Mouse (Mus musculus): ENCODE data around the gene Gse1. TPM values are rescaled to one million over a fixed set of nuclear protein-coding genes. Genes with fewer than 3 reads are reported as not detected.

The Gse1 gene
- polyA plus RNA-seq, 1 experiment, result 52.4 TPM

DNA sequence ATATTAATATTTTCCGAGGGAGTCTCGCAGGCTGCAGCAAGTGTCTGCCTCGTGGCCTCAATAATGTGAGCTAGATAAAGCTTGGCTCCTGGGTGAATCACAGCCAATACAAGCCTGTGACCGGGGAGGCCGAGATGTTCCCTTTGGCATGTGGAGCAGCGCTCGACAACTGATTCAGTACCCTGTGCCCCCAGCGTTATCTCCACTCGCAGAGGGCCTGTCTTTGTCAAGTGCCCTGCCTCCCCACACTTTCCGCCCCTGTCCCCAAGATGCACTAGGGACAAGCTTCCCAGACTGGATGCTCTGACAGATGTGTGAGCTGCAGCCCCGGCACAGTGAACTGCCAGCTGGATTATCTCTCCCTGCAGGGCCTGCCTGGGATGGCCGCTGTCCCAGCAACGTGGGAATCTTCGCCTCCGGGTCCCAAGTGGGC, 233.9 kb downstream of the Gse1 start:
- DNase-seq, result no peak
- 73% methylated on average over 15 of the region's 15 CpGs for WGBS
- Histone ChIP-seq H3K4me3 (replicated peaks; ENCODE audit: insufficient read depth, low read depth, low read length) (no peak overlapping the region), H3K4me1 (ENCODE audit: control insufficient read depth, insufficient read depth, low read length) (peaks cover 16% of the 10 kb centered on the region), H3K27me3 (ENCODE audit: control insufficient read depth, insufficient read depth, low read length) (no peaks in the 10 kb centered on the region), H3K27ac (ENCODE audit: insufficient read depth, low read length) (no peak overlapping the region)
- no peak for TF ChIP-seq CTCF (IDR thresholded peaks at IDR 0.05; ENCODE audit: borderline replicate concordance, insufficient read depth, low read depth, low read length)

DNA sequence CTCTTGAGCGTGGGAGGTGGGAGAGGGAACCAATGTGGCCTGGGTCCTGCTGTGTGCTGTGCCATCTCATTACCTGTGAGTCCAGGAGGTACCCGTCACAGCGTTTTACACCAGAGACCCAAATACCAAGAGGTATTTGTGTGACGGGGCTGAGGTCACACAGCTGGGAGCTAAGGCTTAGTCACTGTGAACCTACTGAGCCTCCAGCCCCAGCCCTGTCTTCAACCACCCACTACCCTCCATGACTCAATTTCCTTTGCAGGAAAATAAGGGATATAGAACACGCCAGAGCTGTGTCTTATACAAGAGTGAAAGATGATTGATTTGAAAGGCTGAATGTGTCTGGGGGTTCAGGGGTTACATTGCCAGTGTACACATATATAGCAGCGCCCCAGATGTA, 234.4 kb downstream of the Gse1 start:
- no peak overlapping the region for H3K4me3 ChIP-seq (replicated peaks; ENCODE audit: insufficient read depth, low read depth, low read length)
- H3K4me1 ChIP-seq (ENCODE audit: control insufficient read depth, insufficient read depth, low read length), result peaks cover 16% of the 10 kb centered on the region
- DNase-seq, result no peak
- no peak for TF ChIP-seq CTCF (IDR thresholded peaks at IDR 0.05; ENCODE audit: borderline replicate concordance, insufficient read depth, low read depth, low read length)
- TF ChIP-seq POLR2A (IDR thresholded peaks at IDR 0.05; ENCODE audit: borderline replicate concordance, insufficient read depth, low read length), result no peak
- 84% methylated on average over 6 of the region's 6 CpGs for WGBS
- H3K27ac ChIP-seq (ENCODE audit: insufficient read depth, low read length), result no peak overlapping the region
- H3K27me3 ChIP-seq (ENCODE audit: control insufficient read depth, insufficient read depth, low read length), result no peaks in the 10 kb centered on the region

DNA sequence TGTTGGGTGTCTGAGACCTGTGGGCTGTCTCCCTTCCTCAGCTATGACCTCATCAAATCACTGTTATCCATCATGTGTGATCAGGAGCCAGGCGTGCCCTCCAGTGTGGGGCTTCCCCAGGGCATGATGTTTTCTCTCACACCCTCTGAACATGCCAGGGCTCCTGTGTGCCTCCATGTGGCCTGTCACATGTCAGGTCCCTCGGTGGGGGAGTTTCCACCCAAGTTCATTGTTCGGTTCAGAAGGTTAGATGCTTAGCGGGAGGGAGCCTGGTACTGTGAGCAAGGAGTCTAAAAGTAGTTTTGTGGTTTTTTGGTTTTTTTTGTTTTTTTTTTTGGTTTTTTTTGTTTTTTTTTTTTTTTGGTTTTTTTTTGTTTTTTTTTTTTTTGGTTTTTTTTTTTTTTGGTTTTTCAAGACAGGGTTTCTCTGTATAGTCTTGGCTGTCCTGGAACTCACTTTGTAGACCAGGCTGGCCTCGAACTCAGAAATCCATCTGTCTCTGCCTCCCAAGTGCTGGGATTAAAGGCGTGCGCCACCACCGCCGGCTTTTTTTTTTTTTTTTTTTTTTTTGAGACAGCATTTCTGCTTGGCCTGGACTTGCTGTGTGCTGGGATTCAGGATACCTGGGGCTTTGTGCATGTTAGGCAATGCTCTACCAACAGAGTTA, 235.8 kb downstream of the Gse1 start:
- Histone ChIP-seq H3K27ac (ENCODE audit: insufficient read depth, low read length) (no peak overlapping the region), H3K27me3 (ENCODE audit: control insufficient read depth, insufficient read depth, low read length) (no peaks in the 10 kb centered on the region), H3K4me3 (replicated peaks; ENCODE audit: insufficient read depth, low read depth, low read length) (no peak overlapping the region), H3K4me1 (ENCODE audit: control insufficient read depth, insufficient read depth, low read length) (peaks cover 16% of the 10 kb centered on the region)
- 89% methylated on average over 5 of the region's 9 CpGs for WGBS
- TF ChIP-seq POLR2A (IDR thresholded peaks at IDR 0.05; ENCODE audit: borderline replicate concordance, insufficient read depth, low read length), result no peak
- no peak for TF ChIP-seq CTCF (IDR thresholded peaks at IDR 0.05; ENCODE audit: borderline replicate concordance, insufficient read depth, low read depth, low read length)
- no peak for DNase-seq

DNA sequence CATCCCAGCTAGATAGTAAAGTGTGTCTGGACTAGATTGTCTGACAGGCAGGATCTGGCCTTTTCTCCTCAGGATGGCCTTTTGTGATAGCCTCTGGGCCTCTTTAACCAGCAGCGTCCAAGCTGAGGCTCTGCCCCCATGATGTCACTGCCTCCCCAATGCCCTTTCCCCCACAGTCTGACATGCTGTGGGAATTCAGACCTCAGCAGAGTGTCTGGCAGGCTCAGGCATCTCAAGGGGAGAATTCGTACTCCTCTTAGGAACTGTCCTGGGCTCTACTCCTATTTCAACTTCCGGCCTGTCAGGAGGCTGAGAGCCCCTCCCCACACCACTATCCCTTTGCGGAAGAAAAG, 236.3 kb downstream of the Gse1 start:
- Histone ChIP-seq H3K4me1 (ENCODE audit: control insufficient read depth, insufficient read depth, low read length) (peaks cover 13% of the 10 kb centered on the region), H3K4me3 (replicated peaks; ENCODE audit: insufficient read depth, low read depth, low read length) (no peak overlapping the region), H3K27me3 (ENCODE audit: control insufficient read depth, insufficient read depth, low read length) (no peaks in the 10 kb centered on the region), H3K27ac (ENCODE audit: insufficient read depth, low read length) (no peak overlapping the region)
- no peak for DNase-seq
- TF ChIP-seq CTCF (IDR thresholded peaks at IDR 0.05; ENCODE audit: borderline replicate concordance, insufficient read depth, low read depth, low read length) (no peak), POLR2A (IDR thresholded peaks at IDR 0.05; ENCODE audit: borderline replicate concordance, insufficient read depth, low read length) (no peak)
- WGBS, result 91% methylated on average over 4 of the region's 4 CpGs

DNA sequence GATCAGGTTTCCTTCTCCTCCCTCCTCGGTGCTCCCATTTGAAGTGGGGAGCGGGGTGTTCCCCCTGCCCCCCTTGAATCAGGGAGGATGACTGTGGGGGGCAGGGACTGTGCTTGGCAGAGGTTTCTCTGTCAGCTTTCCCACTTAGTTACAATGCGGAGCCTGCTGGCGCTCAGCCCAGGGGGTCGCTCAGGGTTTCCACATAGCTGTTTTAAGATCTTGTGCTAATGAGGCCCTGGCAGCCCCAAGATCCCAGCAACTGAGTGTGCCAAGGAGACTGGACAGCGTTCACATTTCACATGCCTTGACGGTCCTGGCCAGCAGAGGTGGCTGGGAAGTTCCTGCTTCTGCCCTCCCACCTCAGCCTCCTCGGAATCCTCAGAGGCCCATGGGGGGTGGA, 237.5 kb downstream of the Gse1 start:
- WGBS, result 61% methylated on average over 8 of the region's 8 CpGs

DNA sequence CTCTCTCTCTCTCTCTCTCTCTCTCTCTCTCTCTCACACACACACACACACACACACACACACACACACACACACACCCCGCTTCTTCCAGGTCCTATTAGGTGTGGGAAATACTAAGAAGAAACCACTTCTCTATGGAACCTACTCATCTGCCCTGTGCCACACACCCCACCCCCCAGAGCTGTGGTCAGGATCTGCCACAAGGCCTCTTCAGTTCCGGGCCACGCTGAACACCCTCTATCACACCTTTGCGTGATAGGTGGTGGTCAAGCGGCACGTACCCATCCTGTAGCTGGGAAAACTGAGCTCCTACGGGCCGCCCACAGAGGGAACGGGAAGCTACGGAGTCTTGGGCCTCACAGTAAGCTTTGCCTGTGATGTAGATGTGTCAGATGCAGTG, 238.0 kb downstream of the Gse1 start:
- Histone ChIP-seq H3K27ac (ENCODE audit: insufficient read depth, low read length) (no peak overlapping the region), H3K27me3 (ENCODE audit: control insufficient read depth, insufficient read depth, low read length) (no peaks in the 10 kb centered on the region), H3K4me1 (ENCODE audit: control insufficient read depth, insufficient read depth, low read length) (0 out of 2 replicates have a peak, but pooled peaks cover 3% of the 10 kb centered on the region), H3K4me3 (replicated peaks; ENCODE audit: insufficient read depth, low read depth, low read length) (no peak overlapping the region)
- 90% methylated on average over 10 of the region's 10 CpGs for WGBS
- no peak for DNase-seq
- TF ChIP-seq POLR2A (IDR thresholded peaks at IDR 0.05; ENCODE audit: borderline replicate concordance, insufficient read depth, low read length), result no peak
- no peak for TF ChIP-seq CTCF (IDR thresholded peaks at IDR 0.05; ENCODE audit: borderline replicate concordance, insufficient read depth, low read depth, low read length)

More for the DNA sequence above, 237.5 kb downstream of the Gse1 start:
- peak in 1 of 2 experiments; percentile 39 for DNase-seq
- no peaks in the 10 kb centered on the region for H3K27me3 ChIP-seq (ENCODE audit: control insufficient read depth, insufficient read depth, low read length)
- TF ChIP-seq CTCF (IDR thresholded peaks at IDR 0.05; ENCODE audit: borderline replicate concordance, insufficient read depth, low read depth, low read length) (no peak), POLR2A (IDR thresholded peaks at IDR 0.05; ENCODE audit: borderline replicate concordance, insufficient read depth, low read length) (no peak)
- peaks cover 1% of the 10 kb centered on the region; the same call in 1 of the 2 replicates for H3K4me1 ChIP-seq (ENCODE audit: control insufficient read depth, insufficient read depth, low read length)
- no peak overlapping the region for H3K27ac ChIP-seq (ENCODE audit: insufficient read depth, low read length)
- no peak overlapping the region for H3K4me3 ChIP-seq (replicated peaks; ENCODE audit: insufficient read depth, low read depth, low read length)

DNA sequence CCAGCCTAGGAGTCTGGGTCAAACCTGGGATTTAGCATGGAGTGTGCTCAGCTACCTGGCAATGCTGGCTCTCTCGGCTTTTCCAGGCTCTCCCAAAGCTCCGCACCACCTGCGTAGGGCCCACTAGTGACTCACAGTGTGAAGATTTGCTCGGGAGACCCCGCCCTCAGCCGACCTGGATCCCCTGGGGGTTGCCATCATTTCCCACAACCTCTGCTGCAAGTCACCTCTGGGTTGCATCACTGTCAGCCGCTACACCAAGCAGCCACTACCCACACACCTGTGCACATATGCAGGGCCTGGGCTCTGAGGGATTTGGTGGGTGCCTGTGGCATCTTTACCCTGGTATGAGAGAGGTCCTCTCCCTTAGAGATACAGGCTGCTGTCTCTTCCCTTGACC, 239.3 kb downstream of the Gse1 start:
- WGBS, result 93% methylated on average over 7 of the region's 7 CpGs
- TF ChIP-seq POLR2A (IDR thresholded peaks at IDR 0.05; ENCODE audit: borderline replicate concordance, insufficient read depth, low read length) (no peak), CTCF (IDR thresholded peaks at IDR 0.05; ENCODE audit: borderline replicate concordance, insufficient read depth, low read depth, low read length) (no peak)

DNA sequence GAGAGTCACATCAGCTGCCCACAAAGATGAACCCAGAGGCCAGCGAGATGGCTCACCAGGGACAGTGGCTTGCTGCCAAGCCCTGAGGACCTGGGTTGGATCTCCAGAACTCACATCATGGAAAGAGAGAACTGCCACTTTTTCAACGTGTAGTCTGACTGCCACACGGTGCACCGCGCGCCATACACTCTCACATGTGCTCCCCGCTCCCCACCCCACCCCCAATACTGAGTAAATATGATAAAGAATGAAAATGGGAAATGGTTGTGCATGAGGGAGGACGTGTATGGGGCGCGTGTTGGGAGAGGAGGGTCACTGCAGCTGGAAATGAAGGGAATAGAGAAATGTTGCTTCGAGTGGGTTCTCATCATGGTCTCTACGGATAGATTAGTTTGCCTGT, 241.9 kb downstream of the Gse1 start:
- H3K27ac ChIP-seq (ENCODE audit: insufficient read depth, low read length), result no peak overlapping the region
- 90% methylated on average over 12 of the region's 12 CpGs for WGBS
- no peak overlapping the region for H3K4me3 ChIP-seq (replicated peaks; ENCODE audit: insufficient read depth, low read depth, low read length)
- H3K4me1 ChIP-seq (ENCODE audit: control insufficient read depth, insufficient read depth, low read length), result 0 out of 2 replicates have a peak, but pooled peaks cover 3% of the 10 kb centered on the region
- DNase-seq, result no peak
- H3K27me3 ChIP-seq (ENCODE audit: control insufficient read depth, insufficient read depth, low read length), result no peaks in the 10 kb centered on the region
- no peak for TF ChIP-seq POLR2A (IDR thresholded peaks at IDR 0.05; ENCODE audit: borderline replicate concordance, insufficient read depth, low read length)
- TF ChIP-seq CTCF (IDR thresholded peaks at IDR 0.05; ENCODE audit: borderline replicate concordance, insufficient read depth, low read depth, low read length), result no peak

More for the DNA sequence above, 239.3 kb downstream of the Gse1 start:
- Histone ChIP-seq H3K27ac (ENCODE audit: insufficient read depth, low read length) (no peak overlapping the region), H3K4me3 (replicated peaks; ENCODE audit: insufficient read depth, low read depth, low read length) (no peak overlapping the region), H3K27me3 (ENCODE audit: control insufficient read depth, insufficient read depth, low read length) (no peaks in the 10 kb centered on the region), H3K4me1 (ENCODE audit: control insufficient read depth, insufficient read depth, low read length) (0 out of 2 replicates have a peak, but pooled peaks cover 3% of the 10 kb centered on the region)
- no peak for DNase-seq

All from cerebellum, adult 2 months (tissue).